ENCODE assay signal across 28 mouse cellular contexts in genomic region chr7:128358741-128359140, GRCm38 (mm10). TPM values are rescaled to one million over a fixed set of nuclear protein-coding genes. Genes with fewer than 3 reads are reported as not detected.
DNase-seq lines count a peak whose midpoint lies in the region; ATAC-seq and TF ChIP-seq lines count a peak whose summit lies in the region.
"Had no signal": no experiment of that assay in that cellular context is flagged by ENCODE, and none has a peak within 500 bp of the region (broad histone marks: within the 10 kb centered on the region; RNA-seq: fewer than 3 reads in every experiment).

No protein-coding gene starts in this region.

- DNase-seq in heart, adult 11 months: peak; percentile 84
- DNase-seq in heart, adult 9 months (ENCODE audit: low spot score in 2 of 2): no peak
- DNase-seq in liver, embryonic 11.5 days (ENCODE audit: low spot score): peak; percentile 26
- no peak for DNase-seq in liver, postnatal 0 days
- DNase-seq in urinary bladder, postnatal 10 days (ENCODE audit: low spot score): peak; percentile 6
- no peak for DNase-seq in urinary bladder, adult 18-20 months (ENCODE audit: low spot score in 2 of 2)
- DNase-seq in frontal cortex, postnatal 14 days (ENCODE audit: low spot score in 2 of 2): no peak
- DNase-seq: adrenal gland, postnatal 14 days; cerebellum, adult 11-12 months; cerebellum, adult 9-11 months; embryo, embryonic 11 days; kidney, adult 18-20 months; lung, embryonic 14.5 days; lung, postnatal 14 days; right cerebral cortex, adult 18-20 months; right cerebral cortex, postnatal 4 days; thymus, postnatal 14 days had no signal

- no peaks in the 10 kb centered on the region for H3K4me1 ChIP-seq in liver, embryonic 11.5 days (replicated peaks; ENCODE audit: control insufficient read depth, insufficient read depth, low read length)
- no peaks in the 10 kb centered on the region for H3K4me1 ChIP-seq in liver, postnatal 0 days (ENCODE audit: insufficient read depth)
- H3K4me1 ChIP-seq: kidney, embryonic 15.5 days; limb, embryonic 13.5 days; midbrain, embryonic 12.5 days; neural tube, embryonic 12.5 days had no signal

- no peaks in the 10 kb centered on the region for H3K27me3 ChIP-seq in liver, embryonic 11.5 days (replicated peaks; ENCODE audit: control insufficient read depth, insufficient read depth, low read length)
- H3K27me3 ChIP-seq in liver, postnatal 0 days (ENCODE audit: insufficient read depth, low read length): no peaks in the 10 kb centered on the region
- H3K27me3 ChIP-seq: embryonic facial prominence, embryonic 12.5 days; heart, embryonic 12.5 days; limb, embryonic 13.5 days; midbrain, embryonic 12.5 days; neural tube, embryonic 12.5 days; Patski had no signal

- no peaks in the 10 kb centered on the region for H3K36me3 ChIP-seq in liver, embryonic 11.5 days (ENCODE audit: control insufficient read depth, insufficient read depth, low read length)
- H3K36me3 ChIP-seq in liver, postnatal 0 days (replicated peaks; ENCODE audit: insufficient read depth, low read length): no peaks in the 10 kb centered on the region
- H3K36me3 ChIP-seq: embryonic facial prominence, embryonic 12.5 days; heart, embryonic 12.5 days; kidney, embryonic 15.5 days; limb, embryonic 13.5 days; midbrain, embryonic 12.5 days; neural tube, embryonic 12.5 days had no signal

- no peak overlapping the region for H3K27ac ChIP-seq in liver, embryonic 11.5 days (ENCODE audit: low read depth, low read length)
- H3K27ac ChIP-seq in liver, postnatal 0 days (ENCODE audit: low read depth): no peak overlapping the region
- H3K27ac ChIP-seq: embryonic facial prominence, embryonic 12.5 days; hindbrain, embryonic 14.5 days; kidney, embryonic 15.5 days; limb, embryonic 13.5 days; liver, embryonic 14.5 days; midbrain, embryonic 12.5 days; neural tube, embryonic 12.5 days had no signal

- 70% methylated on average over 9 of the region's 9 CpGs for WGBS in liver, embryonic 11.5 days
- 63% methylated on average over 9 of the region's 9 CpGs for WGBS in liver, postnatal 0 days (ENCODE audit: insufficient replicate concordance)

- H3K9me3 ChIP-seq in liver, embryonic 11.5 days (ENCODE audit: control insufficient read depth, low read length): no peaks in the 10 kb centered on the region
- H3K9me3 ChIP-seq in liver, postnatal 0 days (ENCODE audit: low read length): no peaks in the 10 kb centered on the region
- H3K9me3 ChIP-seq: embryonic facial prominence, embryonic 12.5 days; heart, embryonic 12.5 days; kidney, embryonic 15.5 days; limb, embryonic 13.5 days; midbrain, embryonic 12.5 days; neural tube, embryonic 12.5 days had no signal

- no peak for TF ChIP-seq EP300 in liver, postnatal 0 days (IDR thresholded peaks at IDR 0.05; ENCODE audit: low read depth)

- ATAC-seq in liver, embryonic 11.5 days (replicated peaks; ENCODE audit: low FRiP score): no peak
- no peak for ATAC-seq in liver, postnatal 0 days
- ATAC-seq: forebrain, embryonic 16.5 days; Patski had no signal

- no peak for TF ChIP-seq CTCF in liver, postnatal 0 days (IDR thresholded peaks at IDR 0.05; ENCODE audit: low read depth)

- no peak overlapping the region for H3K4me2 ChIP-seq in liver, embryonic 11.5 days
- H3K4me2 ChIP-seq in liver, postnatal 0 days (ENCODE audit: low read depth, low read length): no peak overlapping the region
- H3K4me2 ChIP-seq: embryonic facial prominence, embryonic 12.5 days; heart, embryonic 12.5 days; hindbrain, embryonic 14.5 days; kidney, embryonic 15.5 days; limb, embryonic 13.5 days; lung, embryonic 14.5 days; midbrain, embryonic 12.5 days; neural tube, embryonic 12.5 days had no signal

- no peak overlapping the region for H3K9ac ChIP-seq in liver, embryonic 11.5 days (ENCODE audit: low read depth, low read length)
- no peak overlapping the region for H3K9ac ChIP-seq in liver, postnatal 0 days (replicated peaks)
- H3K9ac ChIP-seq: embryonic facial prominence, embryonic 12.5 days; heart, embryonic 12.5 days; hindbrain, embryonic 14.5 days; kidney, embryonic 15.5 days; limb, embryonic 13.5 days; liver, embryonic 14.5 days; lung, embryonic 14.5 days; midbrain, embryonic 12.5 days; neural tube, embryonic 12.5 days had no signal

- no peak overlapping the region for H3K4me3 ChIP-seq in liver, embryonic 11.5 days (ENCODE audit: low read depth, low read length)
- H3K4me3 ChIP-seq in liver, postnatal 0 days (ENCODE audit: low read depth, low read length): no peak overlapping the region
- H3K4me3 ChIP-seq: embryonic facial prominence, embryonic 12.5 days; heart, embryonic 12.5 days; kidney, embryonic 15.5 days; limb, embryonic 13.5 days; midbrain, embryonic 12.5 days; myocyte; neural tube, embryonic 12.5 days had no signal

RNA-seq across cellular contexts. Expression of gene Rgs10, which starts 59.8 kb away (rescaled TPM):
- 88.1 and 88.2 TPM in 2 replicates for polyA plus RNA-seq in liver, embryonic 11.5 days (2014; fragmentation: Nextera tagmentation; extraction: Ambion mirVana)
- polyA plus RNA-seq in liver, postnatal 0 days (2015; fragmentation: Nextera tagmentation; extraction: Ambion mirVana): 31.7 and 32.3 TPM in 2 replicates

Comparison
In these comparisons a context has a peak if more than half of its experiments do, and no peak if none do; other contexts are left out.
1. DNase-seq: peak in heart, adult 11 months (single experiment), liver, embryonic 11.5 days (single experiment) and urinary bladder, postnatal 10 days (single experiment); none in heart, adult 9 months (0 of 2), liver, postnatal 0 days (single experiment), urinary bladder, adult 18-20 months (0 of 2) and frontal cortex, postnatal 14 days (0 of 2).